21 mouse cellular contexts compared by ENCODE assay signal in the genomic region with DNA sequence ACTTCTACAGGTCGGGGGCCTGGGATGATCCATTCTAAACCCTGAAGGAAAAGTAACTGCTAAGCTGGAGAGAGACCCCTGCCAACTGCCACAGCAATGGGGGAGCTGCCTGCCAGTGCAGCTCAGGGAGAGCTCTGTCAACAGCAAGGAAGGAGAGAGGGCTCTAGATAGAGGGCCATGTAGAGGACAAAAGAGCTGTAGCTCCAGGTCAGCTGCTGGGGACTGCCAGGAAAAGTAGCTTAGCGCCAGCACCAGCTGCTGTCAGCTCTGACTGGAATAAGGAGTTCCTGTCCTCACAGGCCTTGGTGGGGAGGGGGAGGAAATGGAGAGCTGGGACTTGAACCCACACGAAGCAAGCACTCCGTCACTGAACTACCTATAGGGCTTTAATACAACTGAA. TPM values are rescaled to one million over a fixed set of nuclear protein-coding genes. Genes with fewer than 3 reads are reported as not detected.
A peak's percentile ranks its signal among the peaks of the same experiment; 100 is the strongest.
DNase-seq lines count a peak whose midpoint lies in the region; ATAC-seq lines count a peak whose summit lies in the region.
"Had no signal": no experiment of that assay in that cellular context is flagged by ENCODE, and none has a peak within 500 bp of the region (broad histone marks: within the 10 kb centered on the region; RNA-seq: fewer than 3 reads in every experiment).

No protein-coding gene starts in this region.

- H3K9me3 ChIP-seq in midbrain, embryonic 11.5 days (ENCODE audit: control insufficient read depth, low read length): no peaks in the 10 kb centered on the region
- H3K9me3 ChIP-seq in midbrain, embryonic 14.5 days (ENCODE audit: control insufficient read depth, low read length): no peaks in the 10 kb centered on the region
- H3K9me3 ChIP-seq in neural tube, embryonic 15.5 days (replicated peaks): no peaks in the 10 kb centered on the region
- H3K9me3 ChIP-seq: embryonic facial prominence, embryonic 13.5 days; forebrain, embryonic 10.5 days; limb, embryonic 10.5 days; liver, embryonic 12.5 days had no signal

- H3K36me3 ChIP-seq in midbrain, embryonic 11.5 days (ENCODE audit: control insufficient read depth, insufficient read depth, low read length): peaks cover 7% of the 10 kb centered on the region; the same call in 1 of the 2 replicates
- peaks cover 47% of the 10 kb centered on the region for H3K36me3 ChIP-seq in midbrain, embryonic 14.5 days (ENCODE audit: control insufficient read depth, insufficient read depth, low read length)
- peaks cover 51% of the 10 kb centered on the region for H3K36me3 ChIP-seq in neural tube, embryonic 15.5 days

- intact Hi-C loops in heart, postnatal 14 days (cut with DNase I): no loop called here

- no peaks in the 10 kb centered on the region for H3K4me1 ChIP-seq in midbrain, embryonic 11.5 days (ENCODE audit: control insufficient read depth, insufficient read depth, low read length)
- no peaks in the 10 kb centered on the region for H3K4me1 ChIP-seq in midbrain, embryonic 14.5 days (ENCODE audit: control insufficient read depth, insufficient read depth, low read length)
- no peaks in the 10 kb centered on the region for H3K4me1 ChIP-seq in neural tube, embryonic 15.5 days
- H3K4me1 ChIP-seq: embryonic facial prominence, embryonic 13.5 days; forebrain, embryonic 10.5 days; limb, embryonic 10.5 days had no signal

- no peak overlapping the region for H3K27ac ChIP-seq in midbrain, embryonic 11.5 days (ENCODE audit: low read depth, low read length)
- no peak overlapping the region for H3K27ac ChIP-seq in midbrain, embryonic 14.5 days (replicated peaks; ENCODE audit: low read depth, low read length)
- H3K27ac ChIP-seq in neural tube, embryonic 15.5 days (replicated peaks): no peak overlapping the region
- H3K27ac ChIP-seq: embryonic facial prominence, embryonic 13.5 days; forebrain, embryonic 10.5 days; limb, embryonic 10.5 days; liver, embryonic 12.5 days had no signal

- ATAC-seq in midbrain, embryonic 11.5 days (ENCODE audit: low FRiP score): no peak
- ATAC-seq in midbrain, embryonic 14.5 days (ENCODE audit: low FRiP score, low TSS enrichment): no peak
- ATAC-seq in neural tube, embryonic 15.5 days (ENCODE audit: low FRiP score): no peak
- ATAC-seq: intestine, embryonic 16.5 days; liver, embryonic 12.5 days; Patski had no signal

- no peak overlapping the region for H3K4me2 ChIP-seq in midbrain, embryonic 11.5 days
- no peak overlapping the region for H3K4me2 ChIP-seq in midbrain, embryonic 14.5 days (ENCODE audit: low read length)
- no peak overlapping the region for H3K4me2 ChIP-seq in neural tube, embryonic 15.5 days
- H3K4me2 ChIP-seq: embryonic facial prominence, embryonic 13.5 days; liver, embryonic 12.5 days had no signal

- H3K4me3 ChIP-seq in midbrain, embryonic 11.5 days (ENCODE audit: low read depth, low read length): no peak overlapping the region
- no peak overlapping the region for H3K4me3 ChIP-seq in midbrain, embryonic 14.5 days (replicated peaks; ENCODE audit: low read depth, low read length)
- no peak overlapping the region for H3K4me3 ChIP-seq in neural tube, embryonic 15.5 days (replicated peaks)
- H3K4me3 ChIP-seq: embryonic facial prominence, embryonic 13.5 days; forebrain, embryonic 10.5 days; limb, embryonic 10.5 days; liver, embryonic 12.5 days had no signal

- no peak overlapping the region for H3K9ac ChIP-seq in midbrain, embryonic 11.5 days (ENCODE audit: low read length)
- no peak overlapping the region for H3K9ac ChIP-seq in midbrain, embryonic 14.5 days (replicated peaks; ENCODE audit: low read length)
- no peak overlapping the region for H3K9ac ChIP-seq in neural tube, embryonic 15.5 days (replicated peaks)
- H3K9ac ChIP-seq: embryonic facial prominence, embryonic 13.5 days; liver, embryonic 12.5 days had no signal

- WGBS in midbrain, embryonic 11.5 days: 82% methylated on average over 4 of the region's 4 CpGs
- WGBS in midbrain, embryonic 14.5 days: 68% methylated on average over 4 of the region's 4 CpGs
- WGBS in neural tube, embryonic 15.5 days: 83% methylated on average over 4 of the region's 4 CpGs

- no peaks in the 10 kb centered on the region for H3K27me3 ChIP-seq in midbrain, embryonic 11.5 days (ENCODE audit: control insufficient read depth, insufficient read depth, low read length)
- no peaks in the 10 kb centered on the region for H3K27me3 ChIP-seq in midbrain, embryonic 14.5 days (ENCODE audit: control insufficient read depth, insufficient read depth, low read length)
- H3K27me3 ChIP-seq in neural tube, embryonic 15.5 days (replicated peaks): no peaks in the 10 kb centered on the region
- H3K27me3 ChIP-seq: embryonic facial prominence, embryonic 13.5 days; liver, embryonic 12.5 days; Patski had no signal

- peak; percentile 4 for DNase-seq in gastrocnemius, adult 18-20 months (ENCODE audit: low spot score)
- DNase-seq in gastrocnemius, postnatal 4 days (ENCODE audit: low spot score in 2 of 2): no peak
- peak; percentile 79 for DNase-seq in midbrain, embryonic 11.5 days (ENCODE audit: low spot score, missing footprints)
- no peak for DNase-seq in midbrain, embryonic 14.5 days
- peak; percentile 9 to 25 for DNase-seq in heart, postnatal 14 days
- DNase-seq in lung, adult 18-20 months: no peak
- DNase-seq in natural killer cell, adult 2 months (ENCODE audit: low spot score in 2 of 2): no peak
- DNase-seq: cerebellum, adult 11-12 months; right cerebral cortex, postnatal 25 days had no signal

RNA-seq across cellular contexts. Expression of gene Fbxo9, which starts 20.3 kb away (rescaled TPM):
- 10 to 100 TPM; 39.6 to 43.4 TPM for total RNA-seq in gastrocnemius, adult 18-20 months (2021)
- total RNA-seq in gastrocnemius, postnatal 4 days (2021): 10 to 100 TPM; 48.1 to 49.1 TPM
- polyA plus RNA-seq in midbrain, embryonic 11.5 days (2014; fragmentation: Nextera tagmentation; extraction: Ambion mirVana): 31.6 and 33.5 TPM in 2 replicates
- polyA plus RNA-seq in midbrain, embryonic 14.5 days (2014; fragmentation: Nextera tagmentation; extraction: Ambion mirVana): 66.6 and 71.2 TPM in 2 replicates
- total RNA-seq in heart, postnatal 14 days (2021): 10 to 100 TPM; 65.4 to 70.7 TPM
- polyA plus RNA-seq in neural tube, embryonic 15.5 days (2015; fragmentation: Nextera tagmentation; extraction: Ambion mirVana): 84.7 and 90.9 TPM in 2 replicates

RNA-seq across cellular contexts. Expression of gene Ick, which starts 20.5 kb away (rescaled TPM):
- 1 to 10 TPM; 4.3 to 4.7 TPM for total RNA-seq in gastrocnemius, adult 18-20 months (2021)
- 10 to 100 TPM; 26.0 to 31.0 TPM for total RNA-seq in gastrocnemius, postnatal 4 days (2021)
- polyA plus RNA-seq in midbrain, embryonic 11.5 days (2014; fragmentation: Nextera tagmentation; extraction: Ambion mirVana): 35.3 and 35.9 TPM in 2 replicates
- 41.3 and 46.2 TPM in 2 replicates for polyA plus RNA-seq in midbrain, embryonic 14.5 days (2014; fragmentation: Nextera tagmentation; extraction: Ambion mirVana)
- 10 to 100 TPM; 16.2 to 16.6 TPM for total RNA-seq in heart, postnatal 14 days (2021)
- polyA plus RNA-seq in neural tube, embryonic 15.5 days (2015; fragmentation: Nextera tagmentation; extraction: Ambion mirVana): 30.2 and 30.6 TPM in 2 replicates

RNA-seq across cellular contexts. Expression of gene Gcm1, which starts 36.8 kb away (rescaled TPM):
- total RNA-seq in gastrocnemius, adult 18-20 months (2021): not detected
- not detected for total RNA-seq in gastrocnemius, postnatal 4 days (2021)
- polyA plus RNA-seq in midbrain, embryonic 11.5 days (2014; fragmentation: Nextera tagmentation; extraction: Ambion mirVana): 0.10 and 0.12 TPM in 2 replicates
- not detected in 2 replicates for polyA plus RNA-seq in midbrain, embryonic 14.5 days (2014; fragmentation: Nextera tagmentation; extraction: Ambion mirVana)
- total RNA-seq in heart, postnatal 14 days (2021): not detected
- polyA plus RNA-seq in neural tube, embryonic 15.5 days (2015; fragmentation: Nextera tagmentation; extraction: Ambion mirVana): not detected in 2 replicates
- total RNA-seq: common myeloid progenitor, adult 5-6 weeks; heart, postnatal 36 days; layer of hippocampus, postnatal 25 days; megakaryocyte progenitor cell, adult 5-6 weeks had no signal
- polyA plus RNA-seq: forebrain, embryonic 10.5 days; intestine, embryonic 16.5 days; limb, embryonic 10.5 days; liver, embryonic 12.5 days; urinary bladder, adult 2 months had no signal

Comparison
In these comparisons a context has a peak if more than half of its experiments do, and no peak if none do; other contexts are left out.
1. DNase-seq: peak in gastrocnemius, adult 18-20 months (single experiment), midbrain, embryonic 11.5 days (single experiment) and heart, postnatal 14 days (2 of 2); none in gastrocnemius, postnatal 4 days (0 of 2), midbrain, embryonic 14.5 days (single experiment), lung, adult 18-20 months (0 of 2) and natural killer cell, adult 2 months (0 of 2).